Mouse (Mus musculus) heart, postnatal 4 days (tissue): Measurements from ENCODE around the gene Aph1a. TPM values are rescaled to one million over a fixed set of nuclear protein-coding genes. Genes with fewer than 3 reads are reported as not detected.
"Not testable (repeated sequence)": the region's sequence is repeated elsewhere in the genome, so short reads cannot be mapped to it uniquely, and the experiment has no call there.

Source experiments
- DNase-seq: peaks from one replicate; pipeline ENCODE4 v3.0.0; 2021
- total RNA-seq, 2 experiments: library from RNA; stranded (reverse); gene quantifications; 2 replicates each; pipeline ENCODE4 v1.2.3; 2021

Gene Aph1a
- total RNA-seq, 2 experiments from 2014 or later: 150 to 162 TPM

DNA sequence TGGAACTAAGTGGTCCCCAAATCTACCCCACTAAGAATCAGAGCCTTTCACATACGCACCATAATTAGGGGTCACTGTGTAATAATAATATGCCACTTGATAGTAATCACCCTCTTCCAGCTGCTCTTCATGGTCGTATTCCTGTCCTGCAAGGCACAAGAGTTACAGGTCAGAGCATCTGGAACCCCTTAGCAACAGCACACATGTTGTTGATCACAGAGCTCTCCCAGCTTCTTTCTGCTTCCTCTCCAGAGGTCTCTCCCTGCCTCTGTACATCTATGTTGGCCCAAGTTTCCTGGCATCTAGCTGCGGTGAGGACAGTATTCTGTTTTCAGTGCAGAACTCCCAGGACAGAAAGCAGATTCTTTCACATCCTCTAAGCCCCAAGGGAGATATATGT lies 4.1 kb upstream of the Aph1a start:
- DNase-seq: no peak

- peak; percentile 61 for DNase-seq
Observed at GRCm38 (mm10) chr3:95891211-95892065, 2.3 kb upstream of the Aph1a start, which contains the start of gene BC028528. TSS of gene BC028528 (minus strand) at chr3:95892005.

GRCm38 (mm10) chr3:95892066-95893052 lies 1.4 kb upstream of the Aph1a start:
- DNase-seq: no peak

DNA sequence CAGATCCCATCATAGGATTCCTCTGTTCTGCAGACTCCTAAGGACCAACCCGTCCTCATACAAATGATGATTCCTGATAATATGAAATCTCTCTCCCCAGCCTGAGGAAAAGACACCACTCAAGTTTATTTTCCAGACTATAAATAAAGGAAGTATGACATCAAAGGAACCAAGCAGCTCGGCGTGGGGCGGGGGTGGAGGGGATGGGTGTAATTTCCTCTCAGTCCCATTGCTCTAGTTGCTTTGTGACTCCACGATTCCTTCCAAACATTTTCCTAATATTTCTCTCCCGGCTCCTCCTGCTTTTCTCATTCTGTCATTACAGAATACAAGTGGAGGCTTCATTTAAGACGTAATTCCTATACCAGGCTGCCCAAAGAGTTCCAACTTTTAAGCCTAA lies 643 bp upstream of the Aph1a start:
- peak; percentile 31 for DNase-seq

DNA sequence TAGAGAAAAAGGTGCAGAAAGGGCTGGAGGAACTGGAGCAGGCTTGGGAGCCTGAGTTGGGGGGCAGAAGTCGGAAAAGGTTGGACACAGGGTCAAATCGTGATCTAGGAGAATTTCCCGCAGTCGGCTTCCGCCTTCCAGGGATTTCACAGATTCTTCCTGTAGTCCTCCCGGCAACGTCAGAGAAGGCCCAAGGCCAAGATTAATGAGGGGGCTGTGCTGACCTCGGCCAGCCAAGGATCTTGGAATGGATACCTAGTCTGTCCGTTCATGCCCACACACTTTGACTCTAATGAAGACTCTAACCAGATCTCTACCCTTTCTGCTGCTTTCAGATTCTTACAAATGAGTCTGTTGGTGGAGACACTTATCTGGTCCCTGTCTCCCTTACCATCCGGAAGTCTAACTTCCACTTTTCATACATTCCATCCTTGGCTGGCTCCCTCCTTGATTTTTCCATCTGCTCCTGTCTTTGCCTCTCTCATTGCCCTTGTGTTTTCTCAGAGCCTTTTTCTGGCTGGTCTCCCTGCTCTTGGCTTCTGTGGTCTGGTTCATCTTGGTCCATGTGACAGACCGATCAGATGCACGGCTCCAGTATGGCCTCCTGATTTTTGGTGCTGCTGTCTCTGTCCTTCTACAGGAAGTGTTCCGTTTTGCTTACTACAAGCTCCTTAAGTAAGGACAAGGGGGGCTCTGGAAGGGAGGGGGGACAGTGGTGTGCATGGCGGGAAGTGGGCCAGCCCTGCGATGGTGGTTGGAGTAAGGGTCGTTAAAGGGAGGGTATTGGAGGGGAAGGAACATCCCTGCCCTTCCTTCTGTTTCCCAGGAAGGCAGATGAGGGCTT lies 770 bp downstream of the Aph1a start:
- peak; percentile 78 for DNase-seq

- not testable (repeated sequence) for DNase-seq
Observed at GRCm38 (mm10) chr3:95895501-95895900, 1.7 kb downstream of the Aph1a start.

DNA sequence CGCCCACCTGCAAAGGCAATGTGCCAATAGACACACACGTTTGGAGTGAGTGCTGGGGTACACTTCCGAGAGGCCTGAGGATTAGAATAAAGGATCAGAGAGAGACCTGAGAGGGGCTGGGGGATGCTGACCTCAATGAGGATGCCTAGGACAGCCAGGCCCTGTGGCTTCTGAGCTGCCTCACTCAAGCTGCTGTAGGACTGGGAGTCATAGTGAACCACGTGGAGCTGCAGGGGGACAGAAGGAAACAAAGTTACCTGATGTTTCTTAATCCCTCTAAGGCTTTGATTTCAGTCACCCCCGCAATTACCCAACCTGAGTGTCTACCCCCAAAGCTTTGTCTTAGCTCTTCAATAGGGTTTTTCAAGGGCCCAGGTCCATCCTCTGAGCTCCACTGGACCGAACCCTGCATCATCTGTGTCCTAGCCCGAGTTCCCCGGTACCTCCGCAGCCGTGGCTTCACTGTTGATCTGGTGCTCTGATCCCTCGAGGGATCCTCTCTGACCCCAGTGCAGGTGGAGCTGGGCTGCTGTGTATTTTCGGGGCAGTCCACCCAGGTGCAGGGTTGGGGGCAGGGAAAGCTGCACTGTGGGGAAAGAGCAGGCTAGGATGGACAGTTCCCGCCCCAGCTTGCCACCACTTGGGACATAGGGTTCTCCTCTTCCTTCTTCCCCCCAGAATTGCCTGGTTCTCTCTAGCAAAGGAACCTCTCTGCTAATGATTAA lies 6.2 kb downstream of the Aph1a start:
- DNase-seq: no peak

GRCm38 (mm10) chr3:95901616-95902372 lies 8.0 kb downstream of the Aph1a start:
- DNase-seq: peak; percentile 39

- DNase-seq: no peak
Observed at GRCm38 (mm10) chr3:95902373-95902625, 8.5 kb downstream of the Aph1a start.

- peak; percentile 38 for DNase-seq
Observed at GRCm38 (mm10) chr3:95902643-95903042, 8.9 kb downstream of the Aph1a start.

GRCm38 (mm10) chr3:95903753-95904502 lies 10.2 kb downstream of the Aph1a start:
- DNase-seq: peak; percentile 21

- peak; percentile 62 for DNase-seq
Observed at GRCm38 (mm10) chr3:95904568-95904967, 10.8 kb downstream of the Aph1a start, which contains the start of gene Car14. TSS of gene Car14 (minus strand) at chr3:95904691.

- DNase-seq: peak; percentile 43
Observed at GRCm38 (mm10) chr3:95905146-95905939, 11.6 kb downstream of the Aph1a start.

- peak; percentile 70 for DNase-seq
Observed at GRCm38 (mm10) chr3:95905940-95906492, 12.2 kb downstream of the Aph1a start.

DNA sequence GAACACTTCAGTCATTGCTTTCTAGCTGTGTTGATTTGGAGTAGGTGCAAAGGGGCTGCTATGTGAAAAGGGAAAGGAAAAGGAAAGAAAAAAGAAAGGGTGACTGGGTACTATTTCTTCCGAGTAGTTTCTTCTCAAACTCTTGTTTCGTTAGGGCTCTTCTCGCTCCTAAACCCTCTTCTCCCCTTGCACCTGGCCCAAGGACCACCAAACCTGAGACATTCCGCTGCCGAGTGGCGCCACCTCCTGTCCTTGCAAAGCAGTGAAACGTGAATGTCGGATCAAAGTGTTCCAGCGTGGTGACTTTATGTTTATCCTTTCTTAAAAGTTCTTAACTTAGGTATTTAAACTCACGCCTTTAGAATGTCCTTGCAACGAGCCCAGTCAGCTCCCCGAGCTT lies 13.1 kb downstream of the Aph1a start:
- peak; percentile 68 for DNase-seq

DNA sequence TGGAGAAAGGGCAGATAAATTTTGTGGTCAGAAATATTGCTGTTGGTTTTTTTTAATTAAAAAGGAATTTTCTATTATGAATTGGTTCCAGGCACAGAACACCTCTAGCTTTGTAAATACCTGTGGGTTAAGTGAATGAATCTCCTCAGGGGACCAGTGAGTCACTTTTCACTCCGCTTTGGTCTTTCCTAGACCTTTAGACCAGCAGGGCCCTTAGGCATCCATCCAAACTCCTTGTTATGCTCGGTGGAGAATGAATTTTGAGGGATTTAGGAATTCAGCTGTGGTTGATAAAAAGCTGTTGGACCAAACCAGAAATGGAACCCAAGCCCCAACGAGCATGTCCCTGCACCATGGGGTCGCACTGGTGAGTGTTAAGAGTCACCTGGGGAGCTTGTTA lies 13.8 kb downstream of the Aph1a start:
- no peak for DNase-seq

GRCm38 (mm10) chr3:95914706-95915105 lies 20.9 kb downstream of the Aph1a start:
- DNase-seq: no peak

- DNase-seq: no peak
Observed at GRCm38 (mm10) chr3:95916760-95917159, 23.0 kb downstream of the Aph1a start.

- not testable (repeated sequence) for DNase-seq
Observed at GRCm38 (mm10) chr3:95920532-95920931, 26.8 kb downstream of the Aph1a start.
